Mouse (Mus musculus) adrenal gland, adult 8-10 months (tissue): ENCODE measurements around the gene Axdnd1. TPM values are rescaled to one million over a fixed set of nuclear protein-coding genes. Genes with fewer than 3 reads are reported as not detected.

Source experiments
- DNase-seq: peaks from one replicate; pipeline ENCODE4 v3.0.0; 2022
- total RNA-seq, 4 experiments: library from RNA; stranded (reverse); gene quantifications; 2 replicates each; pipeline ENCODE4 v1.2.4; 2022

Axdnd1 gene
- total RNA-seq, result 10 to 100 TPM in 1 of 4 experiments, 1 to 10 TPM in 3; 3.8 to 11.2 (median 4.3) TPM

DNA sequence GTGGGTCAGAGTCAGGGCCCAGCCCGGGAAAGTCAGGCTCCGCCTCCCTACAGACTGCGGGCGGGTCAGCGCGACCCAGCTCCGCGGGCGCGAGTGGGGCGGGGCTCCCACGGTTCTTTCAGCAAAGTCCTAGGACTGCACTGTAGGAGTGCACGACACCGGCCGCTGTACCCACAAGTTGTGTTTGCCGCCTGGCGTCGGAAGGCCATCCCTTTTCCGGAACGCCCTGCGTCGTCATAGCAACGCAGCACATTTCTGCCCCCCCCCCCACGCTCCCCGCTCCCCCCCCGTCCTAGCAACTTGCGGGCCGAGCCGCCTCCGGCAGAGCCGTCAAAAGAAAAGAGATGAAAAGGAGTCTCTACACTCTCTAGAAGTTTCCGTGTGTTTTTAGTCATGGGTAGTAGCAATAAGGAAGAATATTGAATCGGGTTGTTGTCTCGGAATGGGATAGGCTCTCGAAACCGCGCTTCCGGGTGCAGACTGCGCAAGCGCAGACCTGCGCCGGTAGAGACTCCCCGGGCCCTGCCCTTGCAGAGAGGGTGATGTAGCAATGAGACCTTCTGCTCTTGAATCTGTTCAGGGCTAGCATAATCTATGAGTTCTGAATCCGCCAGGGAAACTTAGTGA lies at the start of gene Axdnd1:
TSS of gene Axdnd1 (minus strand) at position 489 of the 627 bp plus-strand sequence.
- peak; percentile 90 for DNase-seq

DNA sequence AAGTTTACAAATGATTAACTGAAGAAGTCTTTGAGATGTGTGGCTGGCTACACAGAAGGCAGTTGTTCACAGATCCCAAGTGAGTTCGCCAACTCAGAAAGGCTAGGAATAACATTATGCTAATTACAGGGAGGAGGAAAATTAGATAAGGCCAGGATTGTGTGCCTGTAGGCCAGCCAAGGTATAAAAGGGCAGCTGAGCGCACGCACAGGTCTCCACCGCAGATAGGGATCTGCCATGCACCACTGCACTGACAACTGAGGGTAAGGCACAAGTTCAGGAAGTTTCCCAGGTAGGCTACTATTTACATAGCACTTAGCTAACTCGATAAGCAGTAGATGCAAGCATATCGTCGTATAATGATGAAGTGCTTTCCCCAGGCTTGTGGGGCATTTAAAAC lies 49.6 kb upstream of the Axdnd1 start:
- no peak for DNase-seq

DNA sequence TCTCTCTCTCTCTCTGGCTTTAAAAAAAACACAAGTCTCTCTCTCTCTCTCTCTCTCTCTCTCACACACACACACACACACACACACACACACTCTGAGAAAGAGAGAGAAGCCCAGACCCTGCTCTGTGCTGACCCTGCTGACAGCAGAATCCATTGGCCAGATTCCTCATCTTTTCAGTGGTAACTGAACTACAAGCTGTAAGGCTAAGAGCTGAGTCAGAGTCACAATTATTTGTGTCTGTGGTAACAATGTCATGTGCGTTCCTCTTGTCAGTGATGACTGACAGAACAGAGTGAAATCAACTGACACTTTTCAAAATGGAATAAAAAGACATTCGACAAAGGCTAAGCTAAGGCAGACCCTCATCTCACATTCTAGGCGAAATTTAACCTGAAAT lies 47.6 kb upstream of the Axdnd1 start:
- no peak for DNase-seq

DNA sequence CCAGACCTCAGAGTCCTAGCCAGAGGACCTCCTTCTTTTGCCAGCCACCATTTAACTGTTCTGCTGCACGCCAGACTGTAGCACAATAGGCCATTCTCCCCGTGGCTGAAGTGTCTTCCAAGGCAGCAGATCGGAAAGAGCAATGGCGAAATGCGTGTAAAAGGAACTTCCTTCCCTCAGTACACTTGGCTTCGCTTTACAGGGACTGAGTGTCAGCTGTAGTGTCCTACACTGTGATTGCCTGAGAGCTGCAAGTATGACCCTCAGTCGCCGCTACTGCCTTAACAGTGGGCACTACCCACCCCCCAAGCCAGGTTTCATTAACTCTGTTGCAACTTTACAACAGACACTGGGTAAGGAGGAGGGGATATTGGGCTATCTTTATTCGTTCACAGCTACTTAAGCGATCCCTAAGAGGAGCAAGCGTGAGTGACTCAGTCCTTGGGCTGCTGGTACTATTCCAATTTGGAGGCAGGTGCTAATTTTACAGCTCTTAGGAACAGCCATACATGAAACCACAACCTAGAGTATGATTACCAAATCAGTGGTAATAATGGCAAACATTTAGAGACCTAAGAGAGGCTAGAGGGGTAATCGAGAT lies 46.8 kb upstream of the Axdnd1 start:
- DNase-seq, result no peak

DNA sequence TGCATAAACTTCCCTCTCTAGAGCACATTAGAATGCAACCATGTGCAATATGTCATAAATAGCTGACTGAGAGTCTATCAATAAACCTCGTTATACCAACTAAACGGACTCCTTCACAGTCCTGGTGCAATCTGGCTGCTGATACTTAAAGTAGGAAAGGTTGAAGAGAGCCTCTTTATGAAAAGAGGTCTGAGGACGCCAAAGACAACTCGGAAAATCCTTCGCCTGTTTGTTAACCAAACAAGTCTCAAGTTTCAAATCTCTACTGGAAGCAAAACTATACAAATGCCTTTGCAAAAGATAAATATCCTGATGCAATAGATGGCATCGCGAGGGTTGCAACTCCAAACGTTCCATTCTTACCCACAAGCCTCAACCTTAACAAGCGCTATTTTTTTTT lies 44.0 kb upstream of the Axdnd1 start:
- DNase-seq, result no peak

DNA sequence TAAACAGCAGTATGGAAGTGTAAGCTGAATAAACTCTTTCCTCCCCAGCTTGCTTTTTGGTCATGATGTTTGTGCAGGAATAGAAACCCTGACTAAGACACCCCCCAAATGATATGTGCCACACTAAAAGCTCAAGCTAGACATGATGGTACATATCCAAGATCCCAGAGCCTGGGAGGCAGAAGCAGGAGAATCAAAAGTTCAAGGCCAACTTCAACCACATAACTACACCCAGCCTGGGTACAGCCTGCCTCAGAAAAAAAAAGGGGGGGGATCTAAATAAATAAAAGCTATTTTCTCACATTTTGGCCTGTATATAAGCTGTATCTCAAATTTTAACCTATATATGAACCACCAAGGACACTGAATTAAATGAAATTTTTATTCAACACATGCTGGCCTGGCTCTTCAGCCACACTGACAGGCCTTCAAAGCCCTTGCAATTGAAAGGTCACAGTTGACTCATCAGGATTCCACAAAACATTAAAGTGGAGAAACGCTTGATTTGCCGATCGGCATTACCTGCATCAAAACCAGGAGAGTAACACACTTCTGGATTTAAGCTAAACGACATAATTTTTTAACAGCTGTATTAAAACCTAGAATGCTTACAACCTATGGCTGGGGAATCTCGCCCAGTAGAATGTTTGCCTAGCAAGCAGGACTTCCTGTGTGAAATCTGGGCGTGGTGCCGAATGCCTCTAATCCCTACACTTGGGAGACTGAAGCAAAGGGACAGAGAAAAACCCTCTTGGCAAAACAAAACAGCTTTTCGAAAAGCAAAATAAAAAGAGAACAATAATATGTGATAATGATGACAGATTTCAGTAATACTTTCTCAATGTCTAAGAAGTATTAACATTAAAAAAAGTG lies 43.3 kb upstream of the Axdnd1 start:
- DNase-seq, result no peak

DNA sequence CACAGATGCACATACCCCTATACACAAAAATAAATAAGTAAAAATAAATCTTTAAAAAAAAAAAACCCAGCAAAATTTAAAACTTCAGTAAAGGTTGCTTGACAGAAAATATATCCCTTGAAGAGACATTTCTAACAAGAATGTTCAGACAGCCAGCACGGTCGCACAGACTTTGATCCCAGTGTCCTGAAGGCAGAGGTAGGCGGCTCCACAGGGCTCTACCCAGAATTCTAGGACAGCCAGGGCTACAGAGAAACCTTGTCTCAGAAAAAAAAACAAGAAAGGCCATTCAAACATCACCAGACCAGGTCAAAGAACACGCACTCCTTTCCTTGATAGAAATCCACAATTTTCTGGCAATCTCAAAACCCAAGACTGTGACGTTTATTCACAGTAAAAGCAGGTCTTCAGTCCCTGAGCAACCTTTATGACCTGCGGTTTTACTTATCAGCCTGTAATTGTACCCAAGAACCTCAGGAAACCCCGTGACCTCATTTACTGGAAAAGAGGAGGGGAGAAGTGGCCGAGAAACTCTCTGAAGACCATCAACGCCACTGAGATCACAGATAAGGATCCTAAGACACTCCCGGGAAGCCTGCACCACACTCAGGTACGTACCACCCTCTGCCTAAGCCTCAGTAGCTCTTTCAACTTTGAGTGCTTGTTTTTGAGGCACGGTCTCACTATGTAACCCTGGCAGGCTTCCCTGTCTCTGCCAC lies 41.5 kb upstream of the Axdnd1 start:
- DNase-seq, result no peak

DNA sequence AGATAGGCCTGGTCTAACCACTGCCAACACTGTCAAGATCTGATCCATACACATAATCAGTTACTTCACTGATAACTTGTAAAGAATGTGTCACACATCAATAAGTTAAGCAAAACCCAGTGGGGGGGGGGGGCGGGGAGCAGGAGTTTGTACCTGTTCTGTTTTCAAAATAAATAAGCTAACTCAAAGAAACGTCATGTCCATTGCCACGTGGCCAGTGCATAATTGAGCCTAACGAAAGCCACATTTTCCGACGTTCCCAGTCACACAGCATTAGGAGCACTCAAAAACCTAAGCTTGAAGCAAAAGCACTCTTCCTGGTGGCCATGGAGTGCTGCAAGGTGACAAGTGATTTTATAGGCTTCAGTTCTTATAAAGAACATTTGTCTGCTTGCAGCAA lies 40.1 kb upstream of the Axdnd1 start:
- DNase-seq, result no peak

DNA sequence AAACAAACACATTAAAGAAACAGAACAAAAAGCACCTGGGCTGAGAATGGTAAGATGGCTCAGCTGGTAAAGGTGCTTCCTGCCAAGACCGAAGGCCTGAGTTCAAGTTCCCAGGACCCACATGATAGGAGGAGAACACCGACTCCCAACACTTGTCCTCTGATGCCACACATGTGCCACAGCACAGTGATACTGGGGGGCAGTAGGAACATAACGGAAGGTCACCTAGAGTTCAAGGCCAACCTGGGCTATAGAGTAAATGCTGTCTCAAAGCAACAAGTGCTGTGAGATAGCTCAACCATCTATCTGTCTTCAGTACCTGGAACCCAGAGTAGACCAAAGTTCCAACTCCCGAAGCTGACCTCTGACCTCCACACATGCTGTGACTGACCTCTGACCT lies 39.3 kb upstream of the Axdnd1 start:
- no peak for DNase-seq

DNA sequence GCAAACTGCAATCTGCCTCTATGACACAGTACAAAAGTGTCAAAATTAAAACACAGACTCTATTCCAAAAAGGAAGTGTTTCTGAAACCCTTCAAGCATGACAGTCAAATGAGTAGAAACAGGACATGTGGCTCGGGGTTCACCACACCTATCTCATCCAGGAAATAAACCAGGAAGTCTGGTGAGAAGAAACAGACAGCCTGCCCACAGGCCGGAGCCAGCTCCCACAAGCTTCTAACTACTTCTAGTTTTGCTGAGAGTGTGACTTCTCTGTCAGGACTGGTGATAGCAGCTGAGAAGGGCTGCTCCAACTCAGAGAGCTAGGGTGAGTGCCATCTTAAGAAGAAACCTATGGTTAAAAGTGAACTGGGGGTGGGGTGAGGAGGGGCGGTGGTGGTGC lies 38.7 kb upstream of the Axdnd1 start:
- DNase-seq, result no peak

DNA sequence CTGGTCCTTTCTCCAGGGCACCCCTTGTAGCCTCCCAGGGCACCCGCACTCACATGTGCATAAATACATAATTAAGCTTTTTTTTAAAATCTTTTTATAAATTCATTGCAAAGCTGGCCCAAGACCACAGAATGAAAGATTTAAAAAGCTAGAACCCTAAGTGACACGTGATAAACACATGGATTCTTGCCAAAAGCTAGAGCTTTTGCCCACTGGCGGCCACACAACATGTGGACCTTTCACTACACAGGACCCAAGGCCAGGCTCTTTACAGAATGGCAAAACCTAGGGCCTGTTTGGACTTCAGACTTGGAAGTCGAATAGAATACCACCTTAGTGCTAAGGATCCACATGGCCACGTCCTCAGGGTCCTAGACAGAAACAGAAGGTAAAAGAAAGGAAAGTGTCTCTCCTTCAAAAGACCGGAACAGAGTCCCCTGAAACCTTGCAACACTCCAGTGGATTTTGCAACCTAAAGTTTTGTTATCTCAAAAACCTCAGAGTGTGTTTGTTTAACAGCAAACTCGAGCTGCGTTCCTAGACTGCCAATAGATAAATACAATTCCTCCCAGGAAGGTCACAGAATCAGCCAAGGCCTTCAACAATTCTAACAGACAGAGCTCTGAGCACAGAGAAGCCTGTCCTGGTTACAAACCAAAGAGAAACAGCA lies 37.6 kb upstream of the Axdnd1 start:
- DNase-seq, result no peak

DNA sequence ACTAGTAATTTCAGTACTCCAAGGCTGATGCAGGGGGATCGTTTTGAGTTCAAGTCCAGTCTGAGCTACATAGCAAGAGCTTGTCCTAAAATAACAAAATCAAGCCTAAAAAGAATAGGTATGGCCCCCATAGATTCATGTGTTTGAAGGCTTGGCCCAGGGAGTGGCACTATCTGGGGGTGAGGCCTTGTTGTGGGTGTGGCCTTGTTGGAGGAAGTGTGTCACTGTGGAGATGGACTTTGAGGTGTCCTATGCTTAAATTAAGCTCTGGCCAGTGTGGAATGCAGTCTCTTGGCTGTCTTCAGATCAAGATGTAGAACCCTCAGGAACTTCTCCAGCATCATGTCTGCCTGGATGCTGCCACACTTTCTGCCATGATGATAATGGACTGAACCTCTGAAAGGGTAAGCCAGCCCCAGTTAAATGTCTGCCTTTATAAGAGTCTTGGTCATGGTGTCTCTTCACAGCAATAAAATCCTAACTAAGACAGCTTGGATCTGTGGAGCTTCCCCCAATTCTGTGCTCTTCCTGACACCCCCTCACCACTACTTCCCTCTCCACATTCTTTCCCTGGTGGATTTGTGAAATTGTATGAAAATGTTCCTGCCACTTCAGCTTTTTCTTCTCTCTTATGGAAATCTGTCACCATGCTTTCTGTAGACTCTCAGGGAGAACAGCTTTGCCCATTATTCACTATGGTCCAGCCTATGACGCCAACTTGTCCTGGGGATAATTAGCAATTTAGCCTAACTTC lies 34.2 kb upstream of the Axdnd1 start:
- no peak for DNase-seq

DNA sequence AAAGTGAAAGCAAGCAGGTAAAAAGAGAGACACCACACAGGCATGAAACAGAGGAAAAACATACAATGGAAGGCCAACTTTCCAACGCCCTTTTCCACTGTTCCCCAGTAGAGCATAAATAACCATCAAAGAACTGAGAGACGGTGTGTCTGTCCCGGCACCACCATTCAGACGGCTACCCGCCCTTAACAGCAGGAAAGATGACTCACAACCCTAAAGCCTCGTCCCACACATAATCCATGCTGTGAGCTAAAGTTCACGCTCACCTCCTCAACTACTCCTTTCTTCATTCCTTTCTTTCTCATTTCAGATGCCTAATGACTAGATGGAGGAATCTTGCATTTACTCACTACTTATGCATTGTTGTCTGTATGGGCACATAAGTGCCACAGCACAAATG lies 33.4 kb upstream of the Axdnd1 start:
- no peak for DNase-seq

DNA sequence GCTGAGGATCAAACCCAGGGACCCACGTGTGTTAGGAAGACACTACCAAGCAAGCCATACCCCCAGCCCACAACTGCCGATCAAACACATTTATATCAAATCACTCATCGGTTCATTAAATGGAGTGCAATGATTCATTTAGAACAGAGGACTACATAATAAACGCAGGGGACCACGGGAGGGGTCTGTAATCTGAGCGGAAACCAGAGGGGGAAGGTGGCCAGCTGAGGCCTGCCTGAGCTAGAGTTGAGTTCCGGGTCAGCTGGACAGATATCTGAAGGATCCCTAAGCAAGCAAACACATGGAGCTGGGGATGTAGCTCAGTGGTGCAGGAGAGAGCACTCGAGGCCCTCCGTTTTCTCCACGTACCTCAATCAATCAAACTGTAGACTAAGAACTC lies 32.9 kb upstream of the Axdnd1 start:
- no peak for DNase-seq

DNA sequence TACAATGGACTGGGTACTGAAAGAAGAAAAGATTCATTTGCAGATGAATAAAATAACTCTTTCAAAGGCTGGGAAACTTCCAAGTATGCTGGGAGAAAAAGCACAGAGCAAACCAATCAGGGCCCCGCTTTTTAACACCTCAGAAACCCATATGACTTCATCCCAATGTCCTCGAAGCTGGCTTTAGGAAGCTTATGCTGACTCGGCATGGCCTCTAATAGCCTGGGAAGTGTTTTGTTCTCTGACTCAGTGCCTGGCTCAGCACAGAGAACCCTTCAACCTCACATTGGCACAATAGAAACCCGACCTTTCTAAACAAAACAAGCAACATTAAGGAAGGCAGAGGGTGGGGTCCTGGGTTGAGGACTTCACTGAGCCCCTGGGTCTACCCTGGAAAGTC lies 29.5 kb upstream of the Axdnd1 start:
- no peak for DNase-seq

DNA sequence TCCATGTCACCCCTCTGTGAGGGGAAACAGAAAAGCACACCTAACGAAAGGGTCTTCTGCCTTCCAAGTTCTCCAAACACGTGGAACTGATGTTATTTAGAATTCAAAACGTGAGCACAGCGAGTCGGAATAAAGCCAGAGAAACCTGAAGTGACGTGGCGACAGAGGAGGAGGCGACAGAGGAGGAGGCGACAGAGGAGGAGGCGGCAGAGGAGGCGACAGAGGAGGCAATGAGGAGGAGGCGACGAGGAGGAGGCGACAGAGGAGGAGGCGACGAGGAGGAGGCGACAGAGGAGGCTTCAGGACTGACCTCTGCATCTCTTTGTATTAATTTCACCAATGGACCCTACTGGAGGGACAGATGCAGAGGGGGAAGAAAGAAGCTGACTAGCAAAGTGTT lies 28.7 kb upstream of the Axdnd1 start:
- no peak for DNase-seq

DNA sequence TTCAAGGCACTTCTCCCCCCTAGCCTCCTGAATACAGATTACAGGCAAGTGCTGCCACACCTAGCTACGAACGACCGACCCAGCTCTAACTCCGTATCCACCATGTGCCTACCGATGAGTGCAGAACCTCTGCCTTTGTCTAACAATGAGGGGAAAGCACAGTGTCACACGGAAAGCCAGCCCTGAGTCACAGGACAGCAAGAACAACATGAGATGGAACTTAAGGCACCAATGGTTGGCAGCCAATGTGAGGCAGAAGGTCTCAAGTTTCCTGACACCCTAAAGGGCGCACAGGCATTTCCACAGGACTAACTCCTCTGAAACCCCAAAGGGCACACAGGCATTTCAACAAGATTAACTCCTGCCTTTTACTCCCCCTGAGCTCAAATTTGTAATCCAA lies 28.1 kb upstream of the Axdnd1 start:
- no peak for DNase-seq

DNA sequence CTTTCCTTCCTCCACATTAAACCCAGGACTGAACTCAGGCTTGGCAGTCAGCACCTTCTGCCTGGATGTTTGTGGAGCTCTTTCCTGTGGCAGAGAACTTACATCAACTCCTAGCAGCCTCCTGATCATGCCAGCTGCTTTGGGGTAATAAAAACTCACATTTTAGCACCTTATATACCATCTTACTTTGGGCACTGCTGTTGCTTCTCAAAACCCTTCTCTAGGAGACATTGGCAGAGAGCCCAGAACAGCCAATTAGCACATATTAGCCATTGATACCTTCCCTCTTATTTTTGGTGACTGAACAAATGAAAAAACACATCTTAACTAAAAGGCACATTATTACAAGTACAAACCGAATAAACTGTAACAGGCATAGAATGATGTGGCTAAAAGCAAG lies 24.1 kb upstream of the Axdnd1 start:
- no peak for DNase-seq

DNA sequence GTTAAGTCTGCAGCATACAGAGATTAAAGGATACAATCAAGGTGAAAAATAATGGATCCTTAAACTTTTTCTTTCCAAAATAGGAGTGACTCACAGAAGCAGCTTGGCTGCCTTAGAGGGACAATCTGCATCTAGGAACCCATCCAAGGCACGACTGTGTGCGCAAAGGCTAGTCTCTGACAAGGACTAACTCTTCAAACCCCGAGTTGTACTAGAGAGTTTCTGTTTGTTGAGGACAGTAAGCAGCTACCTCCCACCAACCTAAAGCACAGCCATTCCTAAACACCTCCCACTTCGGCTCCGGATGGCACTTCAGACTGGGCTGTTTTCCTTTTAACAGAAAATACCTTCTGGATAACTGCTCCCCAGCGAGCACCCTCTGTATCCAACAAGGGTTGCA lies 21.8 kb upstream of the Axdnd1 start:
- no peak for DNase-seq

DNA sequence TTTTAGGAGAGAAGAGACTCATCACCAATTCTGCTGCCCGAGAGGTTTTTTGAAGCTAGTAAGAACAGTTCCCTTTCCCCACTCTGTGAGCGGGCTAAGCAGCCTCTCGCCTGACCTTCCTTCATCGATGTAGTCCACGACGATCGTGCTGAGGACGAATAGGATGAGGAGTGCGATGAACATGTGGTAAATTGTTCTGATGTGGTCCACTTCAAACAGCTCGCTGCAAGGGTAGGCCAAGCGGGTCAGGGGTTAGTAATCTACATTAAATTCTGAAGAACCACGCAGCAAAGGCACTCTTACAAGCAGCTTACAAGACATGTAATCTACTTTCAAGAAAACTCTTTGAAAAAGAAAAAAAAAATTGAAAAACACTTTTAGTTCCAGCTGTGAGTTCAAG lies 21.3 kb upstream of the Axdnd1 start:
- no peak for DNase-seq

DNA sequence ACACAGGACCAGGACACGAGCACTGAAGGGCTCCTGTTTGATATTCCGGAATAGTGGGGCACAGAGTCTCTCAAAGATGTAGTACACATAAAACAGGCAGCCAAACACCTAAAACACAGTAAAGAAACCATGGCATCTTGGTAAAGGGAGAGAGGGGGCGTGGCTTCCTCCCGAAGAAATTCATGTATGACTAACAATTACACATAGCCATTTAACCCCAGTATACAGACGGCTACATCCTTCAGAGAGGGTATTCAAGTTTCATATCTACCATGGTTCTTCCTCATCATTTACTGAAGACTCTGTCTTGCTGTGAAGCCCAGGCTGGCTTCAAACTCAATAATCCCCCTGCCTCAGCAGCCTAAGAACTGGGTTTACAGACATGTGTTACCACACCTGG lies 16.8 kb upstream of the Axdnd1 start:
- DNase-seq, result no peak
